Mouse (Mus musculus): Measurements from ENCODE around the gene Ddx39.
A peak's percentile ranks its signal among the peaks of the same experiment; 100 is the strongest.

The Ddx39 gene

GRCm38 (mm10) chr8:83738949-83739710, 24.2 kb downstream of the Ddx39 start:
- peak; percentile 25 to 48 for DNase-seq

DNA sequence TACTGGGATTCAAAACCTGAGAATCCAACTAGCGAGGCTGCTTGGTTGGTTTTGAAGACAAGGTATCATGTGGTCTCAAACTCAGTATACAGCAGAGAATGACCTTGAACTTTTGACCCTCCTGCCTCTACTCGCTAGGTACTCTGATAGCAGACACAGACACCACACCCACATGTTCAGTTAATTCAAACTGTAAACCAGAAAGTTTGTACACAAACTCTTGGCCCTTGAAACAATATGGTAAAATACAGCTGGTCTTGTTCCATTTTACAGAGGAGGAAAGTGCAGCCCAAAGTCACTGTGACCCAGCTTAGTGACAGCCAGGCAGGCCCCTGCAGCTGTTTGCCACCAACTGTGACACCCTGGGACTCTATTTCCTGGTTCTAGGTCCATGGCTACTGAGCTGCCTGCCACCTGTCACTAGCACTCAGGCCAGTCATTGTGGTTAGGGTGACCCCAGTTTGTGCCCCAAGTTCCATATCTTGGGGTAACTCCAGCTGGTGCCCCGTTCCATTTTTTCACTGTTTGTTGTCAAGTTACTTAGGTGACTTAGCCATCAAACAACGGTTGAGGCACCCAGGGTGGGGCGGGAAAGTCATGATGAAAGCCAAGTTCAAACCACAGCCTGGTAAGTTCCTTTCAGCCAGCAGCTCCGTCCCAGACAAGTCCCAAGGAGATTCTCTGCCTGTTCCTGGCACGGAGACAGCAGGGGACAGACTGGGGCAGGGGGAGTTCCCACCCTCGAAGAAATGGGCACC, 24.9 kb downstream of the Ddx39 start:
- peak; percentile 83 for DNase-seq

DNA sequence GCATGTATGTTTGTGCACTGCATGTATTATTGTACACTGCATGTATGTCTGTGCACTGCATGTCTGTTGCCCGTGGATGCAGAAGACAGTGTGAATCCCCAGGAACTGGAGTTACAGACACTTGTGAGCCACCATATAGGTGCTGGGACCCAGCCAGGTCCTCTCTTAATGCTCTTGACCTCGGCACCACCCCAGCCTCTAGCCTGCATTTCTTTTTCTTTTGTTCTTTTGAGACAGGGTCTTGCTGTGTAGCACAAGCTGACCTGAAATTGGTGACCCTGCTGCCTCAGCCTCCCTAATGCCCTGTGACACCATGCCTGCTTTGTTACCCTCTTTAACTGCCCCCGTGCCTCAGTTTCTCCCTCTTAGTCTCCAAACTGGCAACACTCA, 25.6 kb downstream of the Ddx39 start:
- no peak for DNase-seq

GRCm38 (mm10) chr8:83740976-83741741, 26.2 kb downstream of the Ddx39 start, which contains the start of gene Adgre5:
TSS of gene Adgre5 (minus strand) at chr8:83741326.
- DNase-seq: peak; percentile 85 to 88

GRCm38 (mm10) chr8:83741849-83742655, 27.1 kb downstream of the Ddx39 start:
- DNase-seq: peak; percentile 80 to 88

DNA sequence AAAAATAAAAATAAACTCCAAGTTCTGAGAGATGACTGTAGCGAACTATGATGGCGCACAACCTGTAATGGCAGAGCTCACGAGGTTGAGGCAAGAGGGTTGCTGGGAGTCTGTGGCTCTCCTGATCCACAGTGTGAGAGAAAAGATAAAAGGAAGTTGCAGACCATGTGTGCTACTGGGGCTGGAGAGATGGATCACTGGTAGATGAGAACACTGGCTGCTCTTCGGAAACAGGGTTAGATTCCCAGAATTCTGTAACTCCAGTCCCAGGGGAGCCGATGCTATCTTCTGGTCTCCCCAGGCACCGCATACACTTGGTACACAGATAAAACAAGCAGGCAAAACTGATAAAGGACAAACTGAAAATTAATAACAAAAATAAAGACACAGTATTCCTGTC, 28.0 kb downstream of the Ddx39 start:
- DNase-seq: no peak

DNA sequence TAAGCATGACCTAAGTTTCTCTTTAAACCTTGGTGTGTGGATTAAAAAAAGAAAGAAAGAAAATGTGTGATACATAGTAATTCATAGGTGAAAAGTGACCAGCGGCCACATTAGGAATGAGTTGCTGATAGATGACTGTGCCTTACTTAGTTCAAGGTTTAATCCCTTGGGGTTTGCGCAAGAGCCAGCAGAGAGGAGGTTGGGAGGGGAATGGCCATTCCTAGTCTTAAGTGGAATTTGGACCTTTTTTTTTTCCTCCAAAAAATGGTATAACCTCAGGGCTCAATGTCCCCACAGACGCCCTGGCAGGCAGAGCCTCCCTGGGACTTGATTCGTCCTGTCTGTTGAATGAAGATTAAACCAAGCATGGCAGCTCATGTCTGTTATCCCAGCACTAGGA, 29.1 kb downstream of the Ddx39 start:
- DNase-seq: peak in 1 of 2 experiments; percentile 11

DNA sequence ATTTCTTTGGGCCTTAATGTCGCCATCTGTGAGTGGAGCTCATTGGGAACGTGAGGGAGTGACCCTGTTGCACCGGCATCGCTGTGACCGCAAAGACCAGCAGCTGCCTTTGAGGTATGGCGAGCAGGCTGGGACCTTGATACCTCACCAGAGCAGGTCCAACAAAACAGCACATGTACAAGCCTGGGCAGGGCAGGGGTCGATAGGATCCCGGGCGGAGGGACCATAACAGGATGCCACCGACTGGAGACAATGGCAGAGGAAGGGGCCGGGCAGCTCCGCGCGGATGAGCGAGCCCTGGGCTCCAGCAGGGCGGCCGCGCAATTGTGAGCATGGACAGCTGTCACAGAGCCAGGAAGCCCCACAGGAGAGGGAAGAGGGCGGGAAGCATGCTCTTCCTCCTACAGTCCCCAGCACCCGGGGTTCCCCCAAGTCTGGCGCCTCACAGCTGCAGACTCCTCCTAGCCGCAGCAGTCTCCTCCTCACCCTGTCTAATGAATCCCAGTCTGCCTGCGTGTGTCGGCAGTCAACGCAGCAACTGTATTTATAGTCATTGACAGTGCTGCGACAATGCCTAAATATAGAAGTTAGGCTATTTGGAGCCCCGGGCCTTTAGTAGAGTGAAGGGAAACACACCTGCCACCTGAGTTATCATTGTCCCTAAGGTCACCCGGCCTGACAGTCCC, 32.8 kb downstream of the Ddx39 start:
- peak; percentile 89 for DNase-seq

- DNase-seq: peak; percentile 93 to 96
Observed at GRCm38 (mm10) chr8:83748708-83749107, 33.7 kb downstream of the Ddx39 start.

DNA sequence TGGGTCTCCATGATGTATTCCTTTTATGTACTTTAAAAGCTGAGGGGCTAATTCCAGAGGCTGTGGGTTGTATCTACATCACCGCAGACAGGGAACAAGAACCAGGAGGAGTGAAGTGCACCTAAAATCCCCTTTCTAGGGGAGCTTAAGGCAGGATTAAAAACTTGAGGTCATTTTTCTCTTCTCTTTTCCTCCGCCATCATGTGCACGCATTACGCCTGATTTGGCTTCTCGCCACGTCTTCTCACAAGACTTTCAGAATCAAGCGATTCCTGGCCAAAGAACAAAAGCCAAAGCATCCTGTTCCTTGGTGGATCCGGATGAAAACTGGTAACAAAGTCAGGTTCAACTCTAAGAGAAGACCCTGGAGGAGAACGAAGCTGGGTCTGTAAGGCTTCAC, 34.3 kb downstream of the Ddx39 start:
- DNase-seq: peak in 1 of 2 experiments; percentile 59

DNA sequence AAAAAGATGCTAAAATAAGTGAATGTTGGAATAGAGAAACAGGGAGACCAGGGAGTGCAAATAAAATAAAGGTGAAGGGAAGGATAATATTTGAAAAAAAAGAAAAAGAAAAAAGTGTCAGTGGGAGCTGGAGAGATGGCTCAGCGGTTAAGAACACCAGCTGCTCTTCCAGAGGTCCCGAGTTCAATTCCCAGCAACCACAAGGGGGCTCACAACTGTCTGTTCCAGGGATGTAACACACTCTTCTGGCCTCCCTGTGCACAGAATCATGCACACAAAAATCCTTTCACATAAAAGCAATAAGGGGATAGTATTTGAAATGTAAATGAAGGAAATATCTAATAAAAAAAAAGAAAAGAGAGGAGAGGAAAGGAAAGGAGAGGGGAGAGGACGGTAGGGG, 39.2 kb downstream of the Ddx39 start:
- DNase-seq: no peak

- peak; percentile 75 to 79 for DNase-seq
Observed at GRCm38 (mm10) chr8:83756273-83756672, 41.3 kb downstream of the Ddx39 start.

- no peak for DNase-seq
Observed at GRCm38 (mm10) chr8:83757084-83757607, 42.2 kb downstream of the Ddx39 start.

DNA sequence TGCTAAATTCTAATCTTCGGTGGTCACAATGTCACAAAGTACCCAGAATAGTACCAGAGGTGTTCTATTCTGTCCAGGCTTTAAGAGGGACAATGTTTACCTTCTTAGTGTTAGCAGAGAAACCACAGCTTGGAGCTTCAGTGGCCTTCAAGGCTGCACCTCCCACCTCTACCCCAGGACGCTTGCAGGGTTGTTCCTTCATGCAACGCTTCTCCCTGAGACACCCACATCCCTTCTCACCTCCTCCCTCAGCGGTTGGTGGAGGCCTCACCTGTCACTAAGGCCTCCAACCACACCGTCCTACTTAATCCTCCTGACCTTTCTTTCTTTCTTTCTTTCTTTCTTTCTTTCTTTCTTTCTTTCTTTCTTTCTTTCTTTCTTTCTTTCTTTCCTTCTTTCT, 43.3 kb downstream of the Ddx39 start:
- peak; percentile 37 to 49 for DNase-seq

DNA sequence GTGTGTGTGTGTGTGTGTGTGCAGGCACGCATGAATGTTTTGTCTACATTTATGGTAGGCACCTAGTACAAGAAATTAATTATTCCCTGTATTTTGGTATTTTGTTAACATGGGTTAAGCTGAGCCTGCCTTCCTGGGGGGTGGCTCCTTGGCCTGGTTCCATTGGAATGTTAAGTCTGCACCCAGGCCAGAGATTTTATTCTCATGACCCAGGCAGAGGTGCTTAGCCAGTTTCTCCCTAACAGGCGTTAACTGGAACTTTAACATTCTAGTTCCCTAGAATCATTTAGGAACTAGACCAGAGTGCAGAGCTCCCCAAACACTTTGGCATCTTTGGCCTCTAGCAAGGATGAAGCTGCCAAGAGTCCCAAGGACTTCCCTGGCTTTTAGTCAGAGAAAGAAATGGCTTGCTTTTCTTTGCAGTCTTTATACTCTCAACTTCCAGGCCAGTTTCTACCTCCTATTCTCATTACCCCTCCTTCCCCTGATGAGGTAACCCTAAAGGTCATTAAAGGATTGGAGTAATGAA, 44.3 kb downstream of the Ddx39 start:
- DNase-seq: no peak

GRCm38 (mm10) chr8:83764116-83764515, 49.1 kb downstream of the Ddx39 start:
- DNase-seq: no peak

DNA sequence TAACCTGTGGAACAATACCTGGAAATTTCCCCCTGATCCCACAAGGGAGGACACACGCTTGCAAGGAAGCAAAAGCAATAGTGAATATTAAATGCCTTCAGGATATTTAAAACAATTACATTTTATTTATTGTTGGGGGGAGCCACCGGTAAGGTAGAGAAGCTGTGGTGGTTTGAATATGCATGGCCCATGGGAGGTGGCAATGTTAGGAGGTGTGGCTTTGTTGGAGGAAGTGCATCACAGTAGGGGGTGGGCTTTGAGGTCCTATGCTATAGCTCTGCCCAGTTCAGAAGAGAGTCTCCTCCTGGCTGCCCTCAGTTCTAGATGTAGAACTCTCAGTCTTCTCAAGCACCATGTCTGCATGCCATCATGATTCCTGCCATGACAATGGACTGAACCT, 49.7 kb downstream of the Ddx39 start:
- DNase-seq: no peak

- no peak for DNase-seq
Observed at GRCm38 (mm10) chr8:83765663-83766062, 50.7 kb downstream of the Ddx39 start.

DNA sequence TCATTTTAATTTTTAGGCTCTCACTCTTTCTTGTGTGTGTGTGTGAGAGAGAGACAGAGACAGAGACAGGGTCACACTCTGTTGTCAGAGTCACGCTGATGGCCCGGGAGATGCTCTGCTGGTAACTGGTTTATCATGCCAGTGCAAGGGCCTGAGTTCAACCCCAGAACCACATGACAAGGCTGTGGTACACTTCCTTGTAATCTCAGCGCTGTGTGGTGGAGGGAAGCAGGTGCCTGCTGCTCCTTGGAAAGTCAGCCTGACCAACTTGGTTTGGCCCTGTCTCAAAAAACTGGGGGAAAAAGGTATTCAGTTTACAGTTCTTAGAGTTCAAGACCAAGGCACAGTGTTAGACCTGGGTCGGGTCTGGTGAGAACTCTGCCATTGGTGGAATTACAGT, 52.5 kb downstream of the Ddx39 start:
- no peak for DNase-seq

DNA sequence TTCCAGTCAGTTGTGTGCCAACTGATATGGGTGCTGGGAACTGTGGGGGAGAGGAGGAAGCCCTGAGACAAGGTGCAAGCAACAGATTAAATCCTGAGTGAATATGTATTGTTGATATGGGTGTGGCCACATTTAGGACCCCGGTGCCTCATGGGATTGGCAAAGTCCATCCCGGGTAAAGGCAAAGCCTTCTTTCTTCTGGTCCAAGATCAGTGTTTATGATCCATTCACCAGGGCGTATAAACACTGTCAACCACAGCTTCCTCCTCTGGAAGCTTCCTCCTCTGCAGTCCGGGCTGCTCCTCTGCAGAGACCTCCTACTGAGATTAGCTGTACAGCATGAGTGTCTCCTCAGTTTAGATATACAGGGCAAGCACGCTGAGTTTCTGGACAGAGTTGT, 53.5 kb downstream of the Ddx39 start:
- DNase-seq: no peak

- DNase-seq: no peak
Observed at GRCm38 (mm10) chr8:83769720-83770119, 54.7 kb downstream of the Ddx39 start.
